Mouse (Mus musculus) E14TG2a.4 (cell line): ENCODE data around the gene Snu13.

Experiments used
- CTCF ChIP-seq: conservative IDR thresholded peaks from 2 replicates; pipeline ENCODE4 v1.5.1; 2014; ENCODE audit warnings: low read length
- POU5F1 ChIP-seq: IDR thresholded peaks from 2 replicates; pipeline ENCODE4 v1.6.1; 2014; ENCODE audit warnings: low read length, borderline replicate concordance

GRCm38 (mm10) chr15:82046246-82046891 is 1.0 kb downstream of the Snu13 start:
- TF ChIP-seq CTCF (no peak), POU5F1 (no peak)
